Mouse (Mus musculus) olfactory bulb, adult 2 months (tissue): ENCODE data around the gene Smarca2. TPM values are rescaled to one million over a fixed set of nuclear protein-coding genes. Genes with fewer than 3 reads are reported as not detected.
A peak's percentile ranks its signal among the peaks of the same experiment; 100 is the strongest.

Experiments
- H3K27ac ChIP-seq: fragments of 200-500 bp; 2 replicates; pipeline ENCODE4 v1.5.1; 2012; ENCODE audit warnings: low read depth, low read length; ENCODE audit not compliant: insufficient read depth
- H3K4me1 ChIP-seq: fragments of 200-500 bp; 2 replicates; pipeline ENCODE4 v1.6.1; 2012; ENCODE audit warnings: low read length; ENCODE audit not compliant: control insufficient read depth, insufficient read depth
- H3K4me3 ChIP-seq: fragments of 200-500 bp; 2 replicates; pipeline ENCODE4 v1.5.1; 2012; ENCODE audit warnings: mild to moderate bottlenecking, low read depth, low read length, moderate library complexity; ENCODE audit not compliant: insufficient read depth
- CTCF ChIP-seq: fragments of 200-500 bp; IDR thresholded peaks from 2 replicates; pipeline ENCODE4 v1.5.1; 2012; ENCODE audit warnings: low read depth, mild to moderate bottlenecking, low read length, moderate library complexity; ENCODE audit not compliant: insufficient read depth
- POLR2A ChIP-seq: fragments of 200-500 bp; IDR thresholded peaks from 2 replicates; pipeline ENCODE4 v1.6.1; 2012; ENCODE audit warnings: mild to moderate bottlenecking, low read depth, low read length, moderate library complexity; ENCODE audit not compliant: insufficient read depth
- WGBS: fragments of 180-500 bp; shearing (Covaris S2); methylation state at CpG from one replicate; pipeline ENCODE4 v1.1.7; 2018; 5-methylcytosine and 5-hydroxymethylcytosine counted together
- polyA plus RNA-seq: library from polyadenylated mRNA; stranded (reverse); fragments of >200 nt; gene quantifications from 2 replicates; pipeline ENCODE4 v1.2.4, GENCODE M21; 2012; ENCODE audit warnings: low replicate concordance; ENCODE audit not compliant: missing spikeins, insufficient read depth, insufficient read length

Smarca2 gene
- polyA plus RNA-seq, 1 experiment = not detected

DNA sequence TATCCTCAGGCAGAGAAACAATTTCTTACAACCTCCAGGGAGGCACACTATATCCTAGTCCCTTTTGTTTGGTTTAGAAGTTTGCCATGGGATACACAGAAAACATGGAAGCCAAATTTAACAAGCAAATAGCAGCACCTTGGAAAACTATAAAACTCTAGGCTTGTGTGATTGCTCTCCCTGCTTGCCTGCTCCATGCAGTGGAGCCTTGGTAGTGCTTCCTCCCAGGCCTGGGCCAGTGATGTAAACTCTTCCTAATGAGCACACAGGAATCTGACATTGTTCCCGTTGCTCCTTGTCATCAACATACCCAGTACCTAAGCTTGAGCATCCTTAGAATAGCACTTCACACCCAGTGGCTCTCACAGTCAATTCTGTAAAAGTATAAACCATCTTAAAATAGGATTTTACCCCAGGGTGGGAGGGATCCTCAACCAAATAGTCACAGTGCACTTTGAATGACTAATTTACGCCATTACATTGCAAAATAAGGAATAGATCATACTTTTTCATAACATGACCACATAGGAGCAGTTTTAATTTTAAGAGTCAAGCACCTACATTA lies 1.5 kb upstream of the Smarca2 start:
- WGBS = 67% methylated on average over 2 of the region's 2 CpGs
- TF ChIP-seq POLR2A = no peak
- no peak for TF ChIP-seq CTCF
- H3K4me3 ChIP-seq = no peak overlapping the region
- no peak overlapping the region for H3K27ac ChIP-seq
- peaks cover 7% of the 10 kb centered on the region; the same call in 1 of the 2 replicates for H3K4me1 ChIP-seq

DNA sequence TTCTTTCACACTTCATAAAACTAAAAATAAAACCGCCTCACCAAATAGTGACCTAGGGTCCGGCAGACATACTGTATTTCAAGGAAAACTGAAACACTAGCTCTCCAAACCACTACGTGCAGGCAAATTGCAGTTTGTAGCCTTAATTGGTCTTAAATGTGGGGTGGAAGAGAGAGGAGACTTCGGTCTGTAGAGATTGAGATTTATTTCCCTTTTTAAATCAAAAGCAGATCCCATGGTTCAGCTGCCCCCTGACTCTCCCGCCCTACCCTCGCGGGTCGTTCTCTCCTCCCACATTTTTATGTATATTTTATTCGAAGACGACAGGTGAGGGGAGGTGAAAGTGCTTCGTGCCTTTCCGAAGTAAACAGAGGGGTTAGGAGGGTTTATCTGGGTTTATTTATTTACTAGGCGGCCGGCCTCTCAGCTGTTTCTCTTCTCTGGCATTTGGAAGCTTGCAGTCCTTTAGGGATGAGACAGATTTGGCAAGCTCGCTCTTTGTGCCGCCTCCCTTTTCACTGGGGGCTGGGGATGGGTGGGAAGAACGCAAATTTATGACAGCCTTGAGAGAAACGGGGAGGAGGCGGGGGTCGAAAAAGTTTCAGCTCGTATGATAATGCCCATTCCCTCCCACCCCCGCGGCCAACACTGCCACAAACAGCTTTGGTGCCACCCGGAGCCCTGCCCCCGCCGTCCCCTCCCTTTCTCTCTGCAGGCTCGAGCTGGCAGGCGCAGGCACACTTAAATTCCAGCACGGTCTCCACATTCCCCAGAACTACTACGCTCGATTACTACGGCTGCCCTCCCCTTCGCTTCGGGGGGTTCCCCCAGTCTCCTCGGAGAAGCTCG lies 720 bp upstream of the Smarca2 start:
- Histone ChIP-seq H3K4me3 (peak overlapping the region; percentile 89), H3K27ac (peak overlapping the region; percentile 83), H3K4me1 (peaks cover 7% of the 10 kb centered on the region; the same call in 1 of the 2 replicates)
- WGBS = 5% methylated on average over 36 of the region's 36 CpGs
- TF ChIP-seq POLR2A (no peak), CTCF (no peak)

GRCm38 (mm10) chr19:26605438-26606320 lies 829 bp downstream of the Smarca2 start:
- H3K4me3 ChIP-seq = peak overlapping the region; percentile 89
- peak overlapping the region; percentile 38 for H3K27ac ChIP-seq
- TF ChIP-seq POLR2A = no peak
- TF ChIP-seq CTCF = no peak
- peaks cover 7% of the 10 kb centered on the region; the same call in 1 of the 2 replicates for H3K4me1 ChIP-seq
- under 1% methylated on average over 44 of the region's 44 CpGs for WGBS

DNA sequence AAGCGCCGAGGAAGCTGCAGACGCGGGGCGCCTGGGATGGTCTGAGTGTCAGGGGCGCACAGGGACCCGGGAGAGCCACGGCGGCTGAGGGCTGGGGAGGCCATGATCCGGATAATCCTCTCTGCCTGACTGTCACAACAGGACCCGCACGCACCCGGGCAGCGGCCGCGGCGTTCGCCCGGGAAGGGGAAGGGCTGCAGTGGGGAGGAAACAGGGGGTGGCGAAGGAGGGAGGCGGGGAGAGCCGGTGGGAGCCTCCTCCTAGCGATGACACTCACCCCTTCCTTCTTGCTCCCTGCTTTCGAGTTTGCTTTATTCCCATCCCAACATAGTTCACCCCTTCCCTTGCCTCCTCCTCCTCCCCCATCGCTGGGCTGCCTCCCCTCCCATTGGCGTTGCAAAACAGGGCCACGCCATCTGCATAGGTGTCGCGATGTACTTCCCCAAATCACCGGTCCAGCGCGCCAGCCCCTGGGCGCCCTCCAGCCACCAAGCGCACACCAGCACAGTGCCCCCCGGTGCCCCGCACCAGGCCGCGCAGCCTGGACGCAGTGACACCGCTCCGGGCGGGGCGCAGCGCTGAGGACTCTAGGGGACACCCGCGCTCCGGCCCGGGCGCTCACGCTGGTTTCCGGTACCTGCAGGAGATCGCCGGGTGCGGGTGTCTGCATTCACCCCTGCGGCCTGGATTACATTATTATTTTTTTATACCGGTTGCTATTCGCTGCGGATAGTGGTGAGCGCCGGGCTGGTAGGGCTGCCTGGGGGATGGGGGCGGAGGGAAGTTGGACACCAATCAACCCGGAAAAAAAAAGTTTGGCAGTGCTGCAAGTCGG lies 1.7 kb downstream of the Smarca2 start:
- Histone ChIP-seq H3K4me1 (peaks cover 7% of the 10 kb centered on the region; the same call in 1 of the 2 replicates), H3K4me3 (peak overlapping the region; percentile 89), H3K27ac (peak overlapping the region; percentile 39)
- TF ChIP-seq CTCF (no peak), POLR2A (no peak)
- WGBS = under 1% methylated on average over 63 of the region's 63 CpGs

DNA sequence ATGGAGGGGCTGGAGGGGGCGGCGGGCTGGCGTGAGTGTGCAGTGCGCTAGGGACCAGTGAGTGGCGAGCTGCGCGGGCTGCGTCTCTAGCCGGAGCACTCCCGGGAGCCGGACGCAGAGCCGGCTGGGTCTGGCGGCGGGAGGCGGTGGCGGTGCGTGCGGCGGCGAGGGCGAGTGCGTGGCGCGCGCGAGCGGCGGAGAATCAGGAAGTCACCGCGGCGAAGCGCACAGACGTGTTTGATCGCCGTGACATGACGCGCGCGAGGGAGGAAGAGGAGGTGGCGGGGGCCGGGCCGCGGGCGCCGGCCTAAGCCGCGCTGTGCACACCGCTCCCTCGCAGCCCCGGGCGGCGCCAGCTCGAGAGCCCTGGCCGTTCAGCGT lies 2.3 kb downstream of the Smarca2 start:
- peak overlapping the region; percentile 89 for H3K4me3 ChIP-seq
- TF ChIP-seq POLR2A (peak; percentile 8; the same call in 1 of the 2 replicates), CTCF (no peak)
- H3K4me1 ChIP-seq = peaks cover 7% of the 10 kb centered on the region; the same call in 1 of the 2 replicates
- peak overlapping the region; percentile 54 for H3K27ac ChIP-seq
- 0% methylated on average over 55 of the region's 56 CpGs for WGBS

DNA sequence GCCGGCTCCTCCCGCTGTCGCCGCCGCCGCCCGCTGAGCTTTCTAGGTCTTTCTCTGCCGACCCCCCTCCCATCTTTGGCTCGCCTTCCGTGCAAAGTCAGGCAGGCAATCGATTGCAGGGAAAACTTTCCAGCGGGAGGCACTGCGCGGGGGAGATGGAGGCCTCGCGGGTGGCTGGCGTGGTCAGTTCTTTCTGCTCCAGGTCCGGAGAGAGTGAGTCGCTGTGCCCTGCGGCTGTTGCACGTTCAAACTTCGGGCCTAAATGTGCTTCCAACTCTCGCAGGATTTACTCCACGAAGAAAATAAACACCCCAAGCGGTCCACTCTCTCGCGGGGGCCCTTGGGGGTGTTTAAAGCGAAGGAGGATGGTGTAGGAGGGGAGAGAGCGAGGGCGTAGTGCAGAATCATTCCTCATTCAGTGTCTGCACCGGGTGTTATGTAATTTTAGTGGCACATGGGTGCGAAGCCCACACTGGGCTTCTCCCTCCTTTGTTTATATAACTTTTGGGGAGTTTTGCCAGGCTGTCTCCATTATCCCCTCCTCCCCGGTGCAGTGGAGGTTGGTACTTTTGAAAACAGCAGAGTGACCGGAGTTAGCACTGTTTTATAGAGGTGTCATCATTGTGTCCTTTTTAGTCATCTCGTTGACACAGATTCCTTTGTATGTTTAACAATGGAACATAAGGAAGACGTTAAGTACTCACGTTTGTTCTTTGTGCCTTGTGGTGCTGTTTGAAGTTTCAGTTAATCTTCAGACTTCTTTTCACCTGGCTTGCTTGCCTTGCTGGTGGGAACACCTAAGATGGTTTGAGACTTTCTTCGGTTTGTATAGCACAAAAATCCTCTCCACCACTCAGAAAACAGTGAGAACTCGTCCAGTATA lies 2.9 kb downstream of the Smarca2 start:
- peaks cover 7% of the 10 kb centered on the region; the same call in 1 of the 2 replicates for H3K4me1 ChIP-seq
- WGBS = 4% methylated on average over 39 of the region's 39 CpGs
- peak overlapping the region; percentile 54 for H3K27ac ChIP-seq
- no peak for TF ChIP-seq POLR2A
- peak overlapping the region; percentile 89 for H3K4me3 ChIP-seq

GRCm38 (mm10) chr19:26608434-26608812 lies 3.6 kb downstream of the Smarca2 start:
- WGBS = 50% methylated on average over 7 of the region's 7 CpGs
- Histone ChIP-seq H3K4me1 (peaks cover 7% of the 10 kb centered on the region; the same call in 1 of the 2 replicates), H3K4me3 (no peak overlapping the region), H3K27ac (no peak overlapping the region)
- TF ChIP-seq CTCF = no peak
- no peak for TF ChIP-seq POLR2A
